Mouse (Mus musculus) retina, embryonic 14.5 days (tissue): ENCODE data around the gene Dlx6.

ENCODE experiments used
- DNase-seq: peaks from one replicate; pipeline ENCODE4 v3.0.0-alpha.2; 2015; ENCODE audit warnings: low spot score

Dlx6 gene

GRCm38 (mm10) chr6:6859950-6860410 lies 3.2 kb upstream of the Dlx6 start:
- no peak for DNase-seq

DNA sequence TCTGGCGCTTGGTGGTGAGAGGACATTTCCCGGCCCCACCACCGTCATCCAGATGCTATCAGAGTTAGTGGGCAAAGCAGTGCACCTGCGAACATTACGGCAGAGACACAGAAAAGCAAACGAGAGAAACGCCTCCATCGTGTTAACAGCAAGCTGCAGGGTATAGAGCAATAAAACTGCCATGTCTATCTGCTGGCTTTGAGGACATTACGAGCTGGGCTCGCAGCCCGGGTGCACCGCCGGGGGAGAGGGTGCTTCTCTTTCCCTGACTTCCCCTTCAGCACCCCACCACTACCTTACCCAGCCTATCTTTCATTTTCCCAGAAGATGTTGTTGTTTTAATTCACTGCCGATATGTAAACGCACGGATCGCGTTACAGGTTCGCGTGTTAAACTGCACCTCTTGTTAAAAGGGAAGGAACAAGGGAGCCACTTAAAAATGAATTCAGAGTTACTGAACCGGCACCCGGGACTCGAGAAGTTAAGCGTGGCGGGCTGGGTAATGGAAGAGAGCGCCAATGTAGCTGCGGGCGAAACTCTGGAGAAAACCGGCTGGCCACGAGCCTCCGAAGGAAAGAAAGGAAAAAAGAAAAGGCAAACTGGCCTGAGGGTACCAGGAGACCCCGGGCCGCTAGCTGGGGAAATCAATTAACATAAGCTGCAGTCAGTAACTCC lies 2.6 kb upstream of the Dlx6 start:
- DNase-seq: peak; percentile 47

DNA sequence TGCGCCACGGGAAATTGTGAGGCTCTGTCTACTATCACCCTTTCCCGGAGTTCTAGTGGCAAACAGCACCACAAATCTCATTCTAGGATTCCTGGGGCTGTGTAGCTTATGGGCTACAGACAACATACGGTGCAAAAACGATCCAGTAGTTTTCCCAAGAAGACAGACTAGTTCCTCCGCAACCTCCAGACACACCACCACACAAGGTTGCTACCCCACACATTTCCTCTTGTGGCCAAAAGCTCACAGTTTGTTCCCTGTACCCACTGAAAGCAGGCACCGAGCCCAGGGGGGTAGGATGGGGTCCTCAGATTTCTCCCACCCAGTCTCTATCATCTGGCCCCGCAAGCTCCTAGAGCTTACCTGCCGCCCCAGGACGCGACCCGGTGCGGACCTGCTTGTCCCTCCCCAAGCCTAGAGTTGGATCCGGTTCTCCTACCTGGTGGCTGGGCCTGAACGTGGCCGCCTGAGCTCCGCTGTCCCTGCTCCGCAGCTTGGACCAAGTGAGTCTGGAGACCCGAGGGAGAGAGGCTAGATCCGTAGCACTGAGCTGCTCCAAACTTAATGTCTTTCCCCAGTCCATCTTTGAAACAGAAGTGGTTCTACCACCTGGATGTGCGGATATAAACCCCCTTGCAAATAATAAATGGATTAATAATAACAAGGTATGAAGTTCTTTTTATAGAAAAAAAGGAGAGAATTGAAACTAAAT lies 1.9 kb upstream of the Dlx6 start:
- peak; percentile 24 for DNase-seq

- DNase-seq: peak; percentile 17
Observed at GRCm38 (mm10) chr6:6861798-6862428, 1.2 kb upstream of the Dlx6 start.

DNA sequence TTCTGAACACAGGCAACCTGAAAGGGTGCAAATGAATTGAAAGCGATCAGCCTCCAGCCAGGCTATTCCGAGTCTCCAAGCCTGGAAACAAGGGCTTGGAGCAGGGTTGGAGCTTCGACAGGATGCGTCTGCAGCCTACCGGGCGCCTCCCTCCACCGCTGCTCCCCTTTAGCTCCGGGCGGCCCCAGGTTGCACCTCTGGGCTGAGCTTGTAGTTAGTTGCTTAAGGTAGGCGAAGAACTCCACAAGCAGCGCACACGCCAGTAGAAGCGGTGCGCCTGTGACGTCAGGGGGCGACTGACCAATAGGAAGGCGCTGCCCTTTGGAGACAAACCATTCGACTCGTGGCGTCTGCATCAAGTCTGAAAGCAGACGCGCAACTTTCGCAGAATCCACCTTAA lies 523 bp upstream of the Dlx6 start:
- peak; percentile 76 for DNase-seq

DNA sequence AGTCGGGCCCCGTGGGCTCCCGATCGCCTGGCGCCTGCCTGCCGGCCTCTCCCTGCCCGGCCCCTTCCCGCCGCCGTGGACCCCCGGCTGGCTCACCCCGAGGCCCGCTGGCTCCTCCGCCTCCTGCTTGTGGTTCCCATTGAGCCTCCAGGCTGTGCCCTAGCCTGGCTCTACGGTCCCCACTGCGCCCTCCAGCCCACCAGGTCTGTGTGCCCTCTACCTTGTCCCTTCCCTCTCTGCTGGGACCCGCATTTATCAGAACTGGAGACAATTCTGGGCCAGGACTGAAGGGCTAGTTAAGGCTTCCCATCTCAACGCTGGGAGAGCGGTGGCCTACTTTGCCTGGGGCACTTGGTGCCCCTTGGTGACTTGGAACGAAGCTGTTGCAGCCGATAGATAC lies 821 bp downstream of the Dlx6 start:
- peak; percentile 12 for DNase-seq

- DNase-seq: peak; percentile 50
Observed at GRCm38 (mm10) chr6:6864441-6865440, 1.6 kb downstream of the Dlx6 start.

DNA sequence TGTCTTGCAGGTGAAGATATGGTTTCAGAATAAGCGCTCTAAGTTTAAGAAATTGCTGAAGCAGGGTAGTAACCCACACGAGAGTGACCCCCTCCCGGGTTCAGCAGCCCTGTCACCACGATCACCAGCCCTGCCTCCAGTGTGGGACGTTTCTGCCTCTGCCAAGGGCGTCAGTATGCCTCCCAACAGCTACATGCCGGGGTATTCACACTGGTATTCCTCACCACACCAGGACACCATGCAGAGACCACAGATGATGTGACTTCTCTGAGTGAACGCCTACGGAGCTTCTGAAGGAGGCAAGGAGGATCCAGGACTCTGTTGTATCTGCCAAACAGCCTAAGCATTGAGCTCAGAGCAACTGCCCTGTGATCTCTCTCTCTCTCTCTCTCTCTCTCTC lies 3.9 kb downstream of the Dlx6 start:
- DNase-seq: no peak

DNA sequence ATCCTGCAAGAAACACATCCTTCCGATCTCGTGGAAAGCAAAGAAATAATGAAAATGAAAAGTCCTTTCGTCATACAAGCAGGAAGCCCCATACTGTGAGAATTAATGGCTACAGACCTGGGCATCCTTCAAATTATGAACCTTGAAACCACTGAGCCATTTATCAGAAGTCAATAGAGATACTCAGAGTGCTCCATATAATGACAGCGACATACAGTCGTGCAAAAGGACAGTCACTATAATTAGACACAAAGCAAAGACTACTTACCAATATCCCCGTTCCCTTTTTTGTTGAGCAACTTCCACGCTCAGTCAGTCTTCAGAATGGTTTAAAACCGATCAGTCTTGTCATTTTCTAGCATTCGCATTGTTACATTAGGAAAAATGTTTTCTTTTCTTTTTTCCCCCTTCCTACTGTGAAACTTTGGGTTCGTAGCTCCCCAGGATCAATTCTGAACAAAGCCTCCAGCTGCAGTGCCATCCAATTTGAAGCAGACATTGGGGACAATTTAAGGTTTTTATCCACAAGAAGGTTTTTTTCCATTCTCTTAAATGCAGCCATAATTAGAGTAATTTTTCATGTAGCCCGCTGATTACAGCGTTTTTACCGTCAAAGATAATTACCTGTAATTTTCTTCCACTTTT lies 6.0 kb downstream of the Dlx6 start:
- peak; percentile 25 for DNase-seq

DNA sequence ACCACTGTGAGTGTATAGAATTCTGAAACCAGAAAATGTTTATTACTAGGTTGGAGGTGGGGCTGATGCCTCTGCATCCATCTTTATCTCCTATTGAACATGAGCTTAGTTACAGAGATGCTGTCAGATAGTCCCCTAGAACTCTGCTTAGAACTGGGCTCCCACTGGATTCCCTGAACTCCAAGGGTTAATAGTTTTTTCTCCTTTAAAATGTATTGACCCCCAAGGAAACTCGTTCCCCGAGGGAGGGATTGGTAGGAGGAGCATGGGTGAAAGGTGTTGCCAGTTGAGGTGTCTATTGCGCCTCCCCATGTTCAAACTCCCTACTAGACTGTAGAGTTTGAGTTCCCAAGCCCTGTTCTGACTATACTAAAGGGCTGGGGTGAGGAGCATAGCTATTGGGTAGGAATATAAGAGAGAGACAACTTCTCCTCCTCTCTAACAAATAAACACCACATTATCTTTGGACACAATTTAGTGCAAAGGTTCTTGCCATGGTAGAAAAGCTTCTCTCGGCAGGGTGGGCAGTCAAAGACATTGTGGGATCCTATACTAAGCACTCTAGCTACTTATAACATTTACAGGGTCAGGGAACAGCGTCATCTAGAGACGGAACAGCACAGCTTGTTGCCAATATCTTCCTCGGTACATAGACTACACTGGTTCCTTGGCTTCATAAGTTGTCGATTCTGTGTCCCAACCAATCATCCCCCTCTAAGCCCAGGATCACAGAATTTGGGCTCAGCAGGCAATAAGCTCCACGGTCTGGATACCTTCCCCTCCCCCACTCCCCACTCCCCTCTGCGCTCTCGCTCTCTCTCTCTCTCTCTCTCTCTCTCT lies 7.0 kb downstream of the Dlx6 start:
- peak; percentile 37 for DNase-seq

- peak; percentile 16 for DNase-seq
Observed at GRCm38 (mm10) chr6:6870876-6871420, 7.8 kb downstream of the Dlx6 start.

GRCm38 (mm10) chr6:6871692-6872091 lies 8.6 kb downstream of the Dlx6 start:
- peak; percentile 22 for DNase-seq

GRCm38 (mm10) chr6:6872873-6873272 lies 9.7 kb downstream of the Dlx6 start:
- peak; percentile 22 for DNase-seq

- DNase-seq: peak; percentile 26
Observed at GRCm38 (mm10) chr6:6873476-6874072, 10.4 kb downstream of the Dlx6 start.

DNA sequence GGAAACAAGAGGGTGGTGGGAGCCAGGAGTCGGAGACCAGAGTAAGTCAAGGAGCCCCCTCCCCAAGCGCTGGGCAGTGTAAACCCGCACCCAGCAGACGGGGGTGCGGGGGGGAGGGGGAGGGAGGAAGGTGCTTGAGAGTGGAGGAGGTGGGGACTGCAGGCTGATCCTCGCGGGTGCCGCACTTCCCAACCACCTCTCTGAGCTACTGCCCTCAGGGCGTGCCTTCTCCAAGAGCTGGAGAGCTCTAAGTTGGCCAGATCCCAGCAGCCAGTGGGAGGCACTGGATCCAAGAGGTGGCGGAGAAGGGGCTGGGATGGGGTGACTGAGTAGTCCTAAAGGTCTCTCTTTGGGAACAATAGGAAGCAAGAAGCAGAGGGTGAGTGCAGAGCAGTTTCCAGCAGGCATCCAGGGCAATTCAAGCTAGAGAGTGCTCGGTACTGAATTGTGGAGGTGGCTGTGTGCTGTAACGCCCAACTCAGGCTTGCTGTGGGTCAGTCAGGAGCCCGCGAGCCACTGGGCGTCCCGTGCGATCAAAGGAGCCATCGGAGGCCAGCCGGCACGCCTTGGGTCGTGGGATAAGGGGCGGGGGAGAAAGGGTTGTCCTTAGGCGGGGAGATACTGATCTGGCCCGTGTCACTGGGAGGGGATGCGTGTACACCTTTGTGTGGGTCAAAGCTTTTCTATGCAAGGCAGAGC lies 11.1 kb downstream of the Dlx6 start:
- DNase-seq: peak; percentile 31

DNA sequence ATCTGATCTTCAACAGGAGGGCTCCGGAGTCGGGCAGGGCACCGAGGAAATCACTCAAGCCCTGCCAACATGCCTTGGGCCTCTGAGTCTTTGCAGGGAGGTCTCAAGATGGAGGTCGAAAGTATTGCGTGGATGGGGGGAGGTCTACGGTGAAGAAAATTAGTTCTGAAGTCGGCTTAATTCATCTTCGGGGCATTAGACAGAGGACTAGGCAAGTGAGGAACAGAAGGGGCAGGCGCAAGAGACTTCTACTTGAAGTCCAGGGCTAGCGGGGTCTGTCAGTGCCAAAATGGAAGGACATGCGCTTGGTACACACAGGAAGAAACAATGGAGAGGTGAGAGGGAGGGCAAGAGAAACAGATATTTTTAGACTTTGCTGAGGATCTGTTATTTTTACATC lies 12.0 kb downstream of the Dlx6 start:
- peak; percentile 21 for DNase-seq

GRCm38 (mm10) chr6:6875676-6876075 lies 12.5 kb downstream of the Dlx6 start:
- peak; percentile 17 for DNase-seq

DNA sequence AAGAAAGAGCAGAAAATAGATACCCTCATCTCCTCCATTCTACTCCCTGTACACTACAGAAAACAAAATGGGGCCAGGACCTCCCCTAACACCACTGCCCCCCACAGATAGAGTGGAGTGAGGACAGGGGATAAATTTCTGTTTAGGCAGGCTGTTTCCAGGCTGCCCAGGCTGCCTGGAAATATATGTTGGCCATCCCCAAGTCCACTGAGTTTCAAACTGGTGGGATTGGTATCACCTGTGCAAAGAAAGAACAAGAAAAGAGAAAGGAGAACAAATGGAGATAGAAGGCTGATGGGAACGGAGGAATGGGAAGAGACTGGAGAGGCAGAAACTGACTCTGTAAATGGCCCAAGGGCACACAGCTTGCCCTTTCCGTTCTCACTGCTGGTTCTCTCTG lies 13.1 kb downstream of the Dlx6 start:
- peak; percentile 5 for DNase-seq

DNA sequence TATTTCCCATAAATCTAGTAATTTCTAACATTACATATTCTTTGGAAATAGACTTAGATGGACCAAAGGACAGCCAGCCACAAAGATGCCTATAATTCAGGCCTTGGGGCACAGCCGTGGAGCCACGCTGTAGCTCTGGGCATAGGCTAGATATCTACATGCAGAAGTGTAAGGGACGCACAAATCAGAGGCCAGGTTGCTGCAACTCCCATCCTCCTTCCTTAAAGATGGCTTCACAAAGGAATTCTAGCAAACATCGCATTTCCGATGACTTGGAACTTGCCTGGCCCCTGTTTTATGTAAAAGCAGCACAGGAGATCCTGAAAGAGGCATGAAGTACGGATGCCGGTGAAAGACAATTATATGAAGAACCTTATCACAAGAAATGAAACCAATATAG lies 13.6 kb downstream of the Dlx6 start:
- DNase-seq: peak; percentile 21
